Mouse (Mus musculus): ENCODE measurements at regions not wholly inside any gene's neighbourhood (a gene's known extent, or its start where the extent isn't known, plus 50 kb on each side); places are given as distances from the start of the nearest gene placed in this dataset.

DNA sequence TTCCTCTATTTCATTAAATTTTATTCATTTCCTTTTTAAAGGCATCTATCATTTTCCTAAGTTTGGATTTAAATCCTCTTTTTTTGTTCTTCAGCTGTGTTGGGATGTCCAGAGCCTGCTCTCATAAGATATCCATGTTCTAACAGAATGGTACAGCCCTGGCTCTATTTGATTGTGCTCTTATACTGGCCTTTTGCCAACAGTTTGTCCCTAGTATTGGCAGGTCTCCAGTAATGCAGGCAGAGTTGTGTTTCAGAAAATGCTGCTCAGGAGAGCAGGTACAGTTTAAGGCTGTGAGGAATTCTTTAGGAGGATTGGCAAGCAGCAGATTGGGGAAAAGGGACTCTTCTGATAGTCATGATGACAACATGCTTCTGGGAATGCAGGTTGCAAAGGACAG, 797.1 kb upstream of the Slit2 start:
- Histone ChIP-seq H3K9me3 (ENCODE audit: control insufficient read depth, low read length) (peaks cover 3% of the 10 kb centered on the region; the same call in 1 of the 2 replicates), H3K4me3 (replicated peaks) (no peak overlapping the region), H3K27me3 (ENCODE audit: control insufficient read depth) (no peaks in the 10 kb centered on the region), H3K4me1 (ENCODE audit: control insufficient read depth) (no peaks in the 10 kb centered on the region), H3K36me3 (ENCODE audit: control insufficient read depth) (no peaks in the 10 kb centered on the region)
- no peak for TF ChIP-seq GATA1 (IDR thresholded peaks at IDR 0.05; ENCODE audit: low read length)
- no peak for TF ChIP-seq TAL1 (IDR thresholded peaks at IDR 0.05; ENCODE audit: low read length)

GRCm38 (mm10) chr5:47202164-47202914, 780.6 kb upstream of the Slit2 start:
- Histone ChIP-seq H3K36me3 (ENCODE audit: control insufficient read depth) (no peaks in the 10 kb centered on the region), H3K27me3 (ENCODE audit: control insufficient read depth) (no peaks in the 10 kb centered on the region), H3K4me1 (ENCODE audit: control insufficient read depth) (no peaks in the 10 kb centered on the region), H3K4me3 (replicated peaks) (no peak overlapping the region), H3K9me3 (ENCODE audit: control insufficient read depth, low read length) (peaks cover 6% of the 10 kb centered on the region)
- TF ChIP-seq GATA1 (IDR thresholded peaks at IDR 0.05; ENCODE audit: low read length) (no peak), TAL1 (IDR thresholded peaks at IDR 0.05; ENCODE audit: low read length) (no peak)

GRCm38 (mm10) chr5:47202915-47203296, 780.0 kb upstream of the Slit2 start:
- TF ChIP-seq GATA1 (IDR thresholded peaks at IDR 0.05; ENCODE audit: low read length) (no peak), TAL1 (IDR thresholded peaks at IDR 0.05; ENCODE audit: low read length) (no peak)
- H3K27me3 ChIP-seq (ENCODE audit: control insufficient read depth): no peaks in the 10 kb centered on the region
- no peak overlapping the region for H3K4me3 ChIP-seq (replicated peaks)
- no peaks in the 10 kb centered on the region for H3K4me1 ChIP-seq (ENCODE audit: control insufficient read depth)
- peaks cover 4% of the 10 kb centered on the region for H3K9me3 ChIP-seq (ENCODE audit: control insufficient read depth, low read length)
- H3K36me3 ChIP-seq (ENCODE audit: control insufficient read depth): no peaks in the 10 kb centered on the region

GRCm38 (mm10) chr5:47210542-47210941, 772.4 kb upstream of the Slit2 start:
- no peaks in the 10 kb centered on the region for H3K9me3 ChIP-seq (ENCODE audit: control insufficient read depth, low read length)
- no peaks in the 10 kb centered on the region for H3K36me3 ChIP-seq (ENCODE audit: control insufficient read depth)
- H3K4me1 ChIP-seq (ENCODE audit: control insufficient read depth): no peaks in the 10 kb centered on the region
- H3K4me3 ChIP-seq (replicated peaks): no peak overlapping the region
- H3K27me3 ChIP-seq (ENCODE audit: control insufficient read depth): no peaks in the 10 kb centered on the region
- TF ChIP-seq TAL1 (IDR thresholded peaks at IDR 0.05; ENCODE audit: low read length): no peak
- no peak for TF ChIP-seq GATA1 (IDR thresholded peaks at IDR 0.05; ENCODE audit: low read length)

- TF ChIP-seq GATA1 (IDR thresholded peaks at IDR 0.05; ENCODE audit: low read length) (no peak), TAL1 (IDR thresholded peaks at IDR 0.05; ENCODE audit: low read length) (no peak)
- no peaks in the 10 kb centered on the region for H3K4me1 ChIP-seq (ENCODE audit: control insufficient read depth)
- H3K9me3 ChIP-seq (ENCODE audit: control insufficient read depth, low read length): no peaks in the 10 kb centered on the region
- no peaks in the 10 kb centered on the region for H3K36me3 ChIP-seq (ENCODE audit: control insufficient read depth)
- H3K4me3 ChIP-seq (replicated peaks): no peak overlapping the region
- H3K27me3 ChIP-seq (ENCODE audit: control insufficient read depth): no peaks in the 10 kb centered on the region
Measured at GRCm38 (mm10) chr5:47215421-47215820, 767.5 kb upstream of the Slit2 start.

- no peaks in the 10 kb centered on the region for H3K9me3 ChIP-seq (ENCODE audit: control insufficient read depth, low read length)
- no peaks in the 10 kb centered on the region for H3K4me1 ChIP-seq (ENCODE audit: control insufficient read depth)
- no peaks in the 10 kb centered on the region for H3K36me3 ChIP-seq (ENCODE audit: control insufficient read depth)
- TF ChIP-seq GATA1 (IDR thresholded peaks at IDR 0.05; ENCODE audit: low read length) (no peak), TAL1 (IDR thresholded peaks at IDR 0.05; ENCODE audit: low read length) (no peak)
- H3K4me3 ChIP-seq (replicated peaks): no peak overlapping the region
- H3K27me3 ChIP-seq (ENCODE audit: control insufficient read depth): no peaks in the 10 kb centered on the region
Measured at GRCm38 (mm10) chr5:47225247-47225646, 757.7 kb upstream of the Slit2 start.

- Histone ChIP-seq H3K4me1 (ENCODE audit: control insufficient read depth) (no peaks in the 10 kb centered on the region), H3K36me3 (ENCODE audit: control insufficient read depth) (no peaks in the 10 kb centered on the region), H3K27me3 (ENCODE audit: control insufficient read depth) (no peaks in the 10 kb centered on the region), H3K9me3 (ENCODE audit: control insufficient read depth, low read length) (no peaks in the 10 kb centered on the region), H3K4me3 (replicated peaks) (no peak overlapping the region)
- TF ChIP-seq TAL1 (IDR thresholded peaks at IDR 0.05; ENCODE audit: low read length) (no peak), GATA1 (IDR thresholded peaks at IDR 0.05; ENCODE audit: low read length) (no peak)
Measured at GRCm38 (mm10) chr5:47236094-47236493, 746.8 kb upstream of the Slit2 start.

- Histone ChIP-seq H3K4me1 (ENCODE audit: control insufficient read depth) (no peaks in the 10 kb centered on the region), H3K4me3 (replicated peaks) (no peak overlapping the region), H3K27me3 (ENCODE audit: control insufficient read depth) (no peaks in the 10 kb centered on the region), H3K9me3 (ENCODE audit: control insufficient read depth, low read length) (no peaks in the 10 kb centered on the region), H3K36me3 (ENCODE audit: control insufficient read depth) (no peaks in the 10 kb centered on the region)
- TF ChIP-seq TAL1 (IDR thresholded peaks at IDR 0.05; ENCODE audit: low read length) (no peak), GATA1 (IDR thresholded peaks at IDR 0.05; ENCODE audit: low read length) (no peak)
Measured at GRCm38 (mm10) chr5:47240060-47240459, 742.9 kb upstream of the Slit2 start.

DNA sequence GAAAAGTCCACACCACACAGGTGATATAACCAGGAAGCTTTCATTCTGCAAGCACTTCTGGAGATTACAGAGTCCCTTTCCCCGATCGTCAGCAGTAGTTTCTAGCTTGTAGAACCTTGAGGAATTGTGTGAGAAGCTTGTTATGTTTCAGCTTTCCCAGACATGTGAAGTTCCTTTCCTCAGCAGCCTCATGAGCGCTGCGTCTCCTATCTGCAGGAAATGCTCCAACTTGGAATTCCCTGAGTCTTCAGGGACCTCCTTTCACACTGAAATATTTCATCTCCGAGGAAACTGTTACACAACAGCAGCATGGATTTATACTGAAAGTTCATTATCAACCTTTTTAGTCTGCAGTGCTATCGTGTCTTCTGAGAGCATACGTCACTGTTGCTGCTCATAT, 742.4 kb upstream of the Slit2 start:
- Histone ChIP-seq H3K27me3 (ENCODE audit: control insufficient read depth) (no peaks in the 10 kb centered on the region), H3K4me1 (ENCODE audit: control insufficient read depth) (no peaks in the 10 kb centered on the region), H3K9me3 (ENCODE audit: control insufficient read depth, low read length) (no peaks in the 10 kb centered on the region), H3K4me3 (replicated peaks) (no peak overlapping the region), H3K36me3 (ENCODE audit: control insufficient read depth) (no peaks in the 10 kb centered on the region)
- no peak for TF ChIP-seq GATA1 (IDR thresholded peaks at IDR 0.05; ENCODE audit: low read length)
- no peak for TF ChIP-seq TAL1 (IDR thresholded peaks at IDR 0.05; ENCODE audit: low read length)
